Mouse (Mus musculus) bone marrow macrophage, adult 2 months (primary cell): ENCODE data around the gene C2cd5. TPM values are rescaled to one million over a fixed set of nuclear protein-coding genes. Genes with fewer than 3 reads are reported as not detected.
"Not testable (repeated sequence)": the region's sequence is repeated elsewhere in the genome, so short reads cannot be mapped to it uniquely, and the experiment has no call there.

ENCODE experiments used
- H3K27ac ChIP-seq: 2 replicates; pipeline ENCODE4 v1.5.1; 2012; ENCODE audit warnings: low read depth, low read length; ENCODE audit not compliant: insufficient read depth
- H3K4me1 ChIP-seq: 2 replicates; pipeline ENCODE4 v1.6.1; 2012; ENCODE audit warnings: low read length; ENCODE audit not compliant: control insufficient read depth, insufficient read depth
- H3K4me3 ChIP-seq: 2 replicates; pipeline ENCODE4 v1.5.1; 2012; ENCODE audit warnings: mild to moderate bottlenecking, low read length, moderate library complexity; ENCODE audit not compliant: insufficient read depth
- CTCF ChIP-seq: IDR thresholded peaks from 2 replicates; pipeline ENCODE4 v1.5.1; 2012; ENCODE audit warnings: low read depth, mild to moderate bottlenecking, low read length, moderate library complexity
- POLR2A ChIP-seq: IDR thresholded peaks from 2 replicates; pipeline ENCODE4 v1.6.1; 2012; ENCODE audit warnings: mild to moderate bottlenecking, low read depth, low read length, borderline replicate concordance
- polyA plus RNA-seq: library from polyadenylated mRNA; stranded (reverse); fragments of >200 nt; gene quantifications from 2 replicates; pipeline ENCODE4 v1.2.4, GENCODE M21; 2012; ENCODE audit not compliant: missing spikeins, insufficient read depth, insufficient read length

The C2cd5 gene
- polyA plus RNA-seq, 1 experiment, result 27.1 TPM

DNA sequence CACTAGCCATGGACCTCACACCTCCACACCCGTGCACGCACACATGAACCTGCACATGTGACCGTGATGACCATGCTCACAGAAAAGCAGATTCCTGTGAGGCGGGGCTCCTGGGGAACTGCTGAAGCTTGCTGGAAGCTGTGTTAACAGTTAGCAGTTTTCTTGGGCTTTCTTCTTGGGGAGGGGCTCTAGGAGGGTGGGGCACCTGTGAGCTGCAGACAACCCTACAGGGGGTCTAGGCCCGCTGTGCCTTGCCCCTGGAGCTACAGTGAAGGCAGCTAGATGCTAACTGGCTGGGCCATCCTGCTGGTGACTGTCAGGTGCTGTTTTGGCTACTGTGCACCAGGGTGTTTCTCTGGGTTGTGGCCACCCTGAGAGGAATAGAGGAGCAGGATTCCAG is 91.1 kb downstream of the C2cd5 start:
- Histone ChIP-seq H3K27ac (no peak overlapping the region), H3K4me1 (no peaks in the 10 kb centered on the region), H3K4me3 (no peak overlapping the region)
- no peak for TF ChIP-seq CTCF
- TF ChIP-seq POLR2A, result no peak

DNA sequence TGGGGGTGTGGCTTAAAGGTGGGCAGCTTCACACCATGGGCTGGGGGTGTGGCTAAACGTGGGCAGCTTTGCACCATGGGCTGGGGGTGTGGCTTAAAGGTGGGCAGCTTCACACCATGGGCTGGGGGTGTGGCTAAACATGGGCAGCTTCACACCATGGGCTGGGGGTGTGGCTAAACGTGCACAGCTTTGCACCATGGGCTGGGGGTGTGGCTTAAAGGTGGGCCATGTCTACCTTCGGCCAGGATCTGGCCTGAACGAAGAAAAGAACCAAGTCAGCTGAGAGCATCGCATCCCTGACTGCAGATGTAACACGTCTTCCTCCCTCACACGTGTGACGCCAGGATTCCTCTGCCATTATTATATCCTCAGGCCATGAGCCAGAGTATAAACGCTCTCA is 94.7 kb downstream of the C2cd5 start:
- not testable (repeated sequence) for H3K27ac ChIP-seq, H3K4me1 ChIP-seq, H3K4me3 ChIP-seq

DNA sequence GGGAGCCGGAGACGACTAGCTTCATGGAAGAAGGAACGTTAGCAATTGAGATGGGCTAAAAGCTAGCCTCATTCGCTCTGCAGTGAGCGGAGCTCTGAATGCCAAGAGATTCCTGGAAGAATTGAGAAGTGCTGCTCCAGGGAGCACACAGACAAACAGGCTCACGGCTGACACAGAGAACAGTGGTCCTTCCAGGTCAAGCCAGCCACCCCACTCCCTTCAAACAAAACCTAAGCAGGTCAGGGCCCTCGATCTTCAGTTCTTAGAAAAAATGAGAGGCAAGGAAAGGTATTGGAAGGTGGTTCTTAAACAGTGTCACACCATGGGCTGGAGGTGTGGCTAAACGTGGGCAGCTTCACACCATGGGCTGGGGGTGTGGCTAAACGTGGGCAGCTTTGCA is 95.1 kb downstream of the C2cd5 start:
- TF ChIP-seq POLR2A (no peak), CTCF (no peak)
- H3K27ac ChIP-seq, result no peak overlapping the region
- no peak overlapping the region for H3K4me3 ChIP-seq
- H3K4me1 ChIP-seq, result no peaks in the 10 kb centered on the region

DNA sequence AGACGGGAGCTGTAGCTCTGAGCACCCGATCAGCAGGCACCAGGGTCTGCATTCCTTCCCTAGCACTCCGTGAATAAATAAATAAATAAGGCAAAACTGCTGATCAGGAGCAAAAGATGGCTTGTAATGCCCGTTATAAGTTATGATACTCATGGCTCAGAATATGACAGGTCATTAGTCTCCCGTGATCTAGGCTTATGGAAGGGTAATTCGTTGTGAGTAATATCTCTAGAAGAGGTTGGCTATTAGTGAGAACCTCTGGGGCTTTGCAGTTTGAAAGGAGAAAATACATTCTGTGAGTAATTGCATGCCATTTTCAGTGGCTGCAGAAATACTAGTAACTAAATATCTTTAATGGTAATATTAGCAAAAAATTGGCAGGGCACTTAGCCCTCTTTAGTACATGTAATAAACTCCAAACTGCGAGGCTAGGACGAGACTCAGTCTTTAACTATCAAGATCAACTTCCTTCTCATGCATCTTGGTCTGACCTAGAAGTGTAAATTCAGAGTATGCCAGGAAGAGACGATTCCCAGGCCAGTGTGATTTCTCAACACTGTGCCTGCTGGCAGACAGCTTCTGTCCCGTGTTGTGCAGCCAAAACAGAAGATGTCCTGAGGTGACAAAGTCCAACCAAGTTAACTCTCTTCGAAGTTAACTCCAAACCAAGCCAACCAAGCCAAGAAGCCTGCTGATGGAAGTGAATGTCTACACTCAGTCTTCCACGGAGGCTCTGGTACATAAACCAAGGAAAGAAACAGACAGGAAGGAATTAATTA is 101.5 kb downstream of the C2cd5 start:
- H3K27ac ChIP-seq, result no peak overlapping the region
- TF ChIP-seq POLR2A (no peak), CTCF (no peak)
- H3K4me3 ChIP-seq, result no peak overlapping the region
- peaks cover 15% of the 10 kb centered on the region for H3K4me1 ChIP-seq

DNA sequence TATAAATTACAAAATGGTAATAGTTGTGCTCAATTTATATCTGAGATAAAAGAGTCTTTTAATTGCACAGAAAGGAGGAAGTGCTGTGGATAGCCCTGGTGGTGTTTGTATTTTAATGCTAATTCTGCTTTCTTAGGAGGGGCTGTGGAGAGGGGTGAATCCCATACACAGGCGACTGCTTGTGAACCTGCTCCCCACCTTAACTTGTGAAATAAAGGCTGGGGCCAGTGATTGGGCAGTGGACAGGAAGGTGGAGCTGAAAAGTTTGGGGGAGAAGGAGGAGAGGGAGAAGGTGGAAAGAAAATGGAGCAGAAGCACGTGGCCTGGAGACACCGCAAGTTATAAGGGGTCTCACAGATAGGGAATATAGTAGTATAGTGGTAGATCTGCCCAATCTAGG is 103.1 kb downstream of the C2cd5 start:
- TF ChIP-seq CTCF, result no peak
- no peak for TF ChIP-seq POLR2A
- no peak overlapping the region for H3K27ac ChIP-seq
- H3K4me3 ChIP-seq, result no peak overlapping the region
- peaks cover 15% of the 10 kb centered on the region for H3K4me1 ChIP-seq

DNA sequence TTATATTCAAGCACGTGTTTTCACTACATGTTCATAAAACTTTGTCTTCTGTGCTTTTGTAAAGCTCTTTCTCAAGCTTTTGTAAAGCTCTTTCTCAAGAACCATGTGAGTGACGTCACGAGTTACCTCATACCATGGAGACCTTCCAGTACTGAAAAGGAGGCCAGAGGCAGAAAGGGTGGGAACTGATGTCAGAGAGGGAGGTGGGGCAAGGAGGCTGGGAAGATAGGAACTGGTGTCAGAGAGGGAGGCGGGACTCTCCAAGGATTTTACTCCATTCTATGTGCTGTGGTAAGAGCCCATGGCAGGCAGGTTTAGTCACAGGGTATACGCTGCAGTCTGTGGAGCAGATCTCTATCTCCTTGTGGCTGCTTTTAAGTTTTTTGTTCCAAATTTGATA is 104.4 kb downstream of the C2cd5 start:
- H3K4me3 ChIP-seq, result no peak overlapping the region
- no peak for TF ChIP-seq CTCF
- TF ChIP-seq POLR2A, result no peak
- no peak overlapping the region for H3K27ac ChIP-seq
- peaks cover 15% of the 10 kb centered on the region for H3K4me1 ChIP-seq

DNA sequence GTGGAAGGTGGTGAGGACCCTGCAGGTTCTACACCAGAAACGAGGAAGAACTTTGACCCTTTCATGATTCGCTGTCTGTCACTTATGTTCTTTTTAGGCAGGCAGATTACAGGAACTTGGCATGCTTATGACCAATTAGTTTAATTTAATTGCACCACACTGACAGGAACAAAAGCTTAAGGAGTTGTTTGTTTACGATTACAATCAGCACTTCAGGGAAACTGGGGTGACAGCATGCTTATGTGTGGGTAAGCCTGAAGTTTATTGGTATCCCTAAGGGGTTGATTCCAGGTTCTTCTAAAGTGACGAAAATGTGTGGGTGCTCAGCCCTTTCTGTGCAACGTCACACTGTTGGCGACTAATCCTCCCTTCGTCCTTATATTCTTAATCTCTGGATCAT is 105.1 kb downstream of the C2cd5 start:
- TF ChIP-seq POLR2A (no peak), CTCF (no peak)
- Histone ChIP-seq H3K27ac (no peak overlapping the region), H3K4me3 (no peak overlapping the region), H3K4me1 (peaks cover 15% of the 10 kb centered on the region)

DNA sequence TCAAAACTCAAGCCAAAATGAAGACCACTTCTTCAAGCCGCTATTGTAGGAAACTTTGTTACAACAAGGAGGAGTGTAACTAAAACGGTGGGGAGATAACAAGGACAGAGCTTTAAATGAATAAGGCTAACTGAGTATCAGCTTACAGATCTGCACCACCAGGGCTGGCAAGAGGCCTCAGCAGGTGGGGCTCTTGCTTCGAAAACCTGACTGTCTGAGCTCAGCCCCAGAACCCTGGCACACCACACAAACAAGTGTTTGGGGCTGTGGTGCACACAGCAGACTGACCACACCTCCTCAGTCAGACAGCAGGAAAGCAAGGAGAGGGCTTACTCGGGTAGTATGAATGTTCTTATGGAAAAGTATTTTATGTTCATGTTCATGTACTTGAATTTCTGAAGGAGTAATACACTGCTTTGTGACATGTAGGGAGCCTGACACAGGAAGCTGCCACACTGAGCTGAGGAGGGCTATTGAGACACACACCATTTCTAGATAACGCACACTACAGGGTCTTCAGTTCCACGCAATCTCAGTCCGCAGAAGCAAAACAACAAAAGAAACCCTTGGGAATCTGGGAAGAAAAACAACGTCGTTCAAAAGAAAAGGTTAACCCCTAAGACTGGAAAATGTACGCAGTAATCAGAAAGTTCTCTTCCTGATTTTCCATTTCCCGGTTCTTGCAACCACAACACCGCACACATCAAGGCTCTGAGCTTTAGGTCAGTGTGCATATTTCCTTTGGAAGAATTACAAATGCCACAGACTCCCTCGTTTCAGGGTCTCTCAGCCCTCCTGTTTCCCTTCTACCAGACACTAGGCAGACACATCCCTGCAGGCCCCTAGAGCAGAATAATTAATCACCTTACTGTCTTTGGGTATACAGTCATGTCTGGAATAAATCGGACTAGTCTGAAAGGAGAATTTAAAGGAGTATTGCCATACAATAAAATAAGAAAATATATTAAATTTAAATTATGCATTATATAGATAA is 105.9 kb downstream of the C2cd5 start:
- Histone ChIP-seq H3K4me3 (no peak overlapping the region), H3K4me1 (peaks cover 15% of the 10 kb centered on the region), H3K27ac (no peak overlapping the region)
- TF ChIP-seq POLR2A (no peak), CTCF (no peak)

DNA sequence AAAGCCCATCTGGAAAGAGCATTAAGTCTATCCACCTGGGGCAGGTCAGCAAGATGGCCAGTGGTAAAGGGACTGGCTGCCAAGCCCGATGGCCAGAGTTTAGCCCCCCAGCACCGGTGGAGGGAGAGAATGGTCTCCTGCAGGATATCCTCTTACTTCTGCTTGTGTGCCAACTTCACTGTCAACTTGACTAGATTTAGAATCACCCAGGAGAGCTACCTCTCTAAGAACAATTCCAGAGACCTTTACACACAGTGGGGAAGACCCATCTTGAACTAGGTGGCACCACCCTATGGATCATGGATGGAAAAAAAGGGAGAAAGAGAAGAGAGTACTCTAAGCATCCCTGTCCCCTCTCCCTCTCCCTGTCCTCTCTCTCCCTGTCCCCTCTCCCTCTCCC is 107.0 kb downstream of the C2cd5 start:
- no peak for TF ChIP-seq POLR2A
- peaks cover 13% of the 10 kb centered on the region for H3K4me1 ChIP-seq
- H3K27ac ChIP-seq, result no peak overlapping the region
- no peak overlapping the region for H3K4me3 ChIP-seq

DNA sequence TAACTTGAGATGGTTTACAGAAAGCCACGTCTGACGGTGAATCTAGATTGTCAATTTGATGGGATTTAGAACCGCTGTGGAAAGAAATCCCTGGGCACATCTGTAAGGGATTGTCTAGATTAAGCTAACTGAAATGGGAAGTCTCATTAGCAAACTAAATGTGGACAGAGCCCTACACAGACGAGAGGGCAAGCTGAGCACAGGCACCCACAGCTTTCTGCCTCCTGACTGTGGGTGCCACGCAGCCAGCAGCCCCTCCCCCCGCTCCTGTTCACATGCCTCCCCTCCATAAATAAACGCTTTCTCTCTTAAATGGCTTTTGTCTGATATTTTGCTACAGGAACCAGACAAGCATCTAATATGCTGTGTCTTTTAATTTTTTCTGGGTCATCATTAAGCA is 107.8 kb downstream of the C2cd5 start:
- Histone ChIP-seq H3K27ac (no peak overlapping the region), H3K4me3 (no peak overlapping the region), H3K4me1 (peaks cover 13% of the 10 kb centered on the region)
- TF ChIP-seq CTCF (no peak), POLR2A (no peak)
